Mouse (Mus musculus) intestine, postnatal 0 days (tissue): ENCODE measurements at regions not wholly inside any gene's neighbourhood (a gene's known extent, or its start where the extent isn't known, plus 50 kb on each side); places are given as distances from the start of the nearest gene placed in this dataset.

Source experiments
- ATAC-seq: fragments of 200-750 bp; cut with Nextera tagmentation; 2 replicates; pipeline ENCODE4 v1.8.0; 2017; ENCODE audit warnings: mild to moderate bottlenecking, moderate TSS enrichment, moderate library complexity
- H3K27ac ChIP-seq: fragments of 300-500 bp; sonication (generic); 2 replicates; pipeline ENCODE4 v1.5.1; 2014; ENCODE audit warnings: mild to moderate bottlenecking, low read depth, low read length, moderate library complexity
- H3K27me3 ChIP-seq: fragments of 300-500 bp; sonication (generic); replicated peaks from 2 replicates; pipeline ENCODE4 v1.6.1; 2014; ENCODE audit warnings: low read length, mixed read lengths; ENCODE audit not compliant: control insufficient read depth, insufficient read depth
- H3K36me3 ChIP-seq: fragments of 300-500 bp; sonication (generic); 2 replicates; pipeline ENCODE4 v1.6.1; 2014; ENCODE audit warnings: mild to moderate bottlenecking, moderate library complexity; ENCODE audit not compliant: control insufficient read depth, insufficient read depth
- H3K4me1 ChIP-seq: fragments of 300-500 bp; sonication (generic); replicated peaks from 2 replicates; pipeline ENCODE4 v1.6.1; 2014; ENCODE audit warnings: antibody characterized with exemption, low read length, mixed read lengths; ENCODE audit not compliant: control insufficient read depth, insufficient read depth
- H3K4me2 ChIP-seq: fragments of 300-500 bp; sonication (generic); replicated peaks from 2 replicates; pipeline ENCODE4 v1.6.1; 2014; ENCODE audit warnings: low read depth, mild to moderate bottlenecking, moderate library complexity
- H3K4me3 ChIP-seq: fragments of 300-500 bp; sonication (generic); 2 replicates; pipeline ENCODE4 v1.5.1; 2014; ENCODE audit warnings: low read depth, low read length
- H3K9ac ChIP-seq: fragments of 300-500 bp; sonication (generic); 2 replicates; pipeline ENCODE4 v1.6.1; 2014; ENCODE audit warnings: mild to moderate bottlenecking, low read depth, low read length
- H3K9me3 ChIP-seq: fragments of 300-500 bp; sonication (generic); 2 replicates; pipeline ENCODE4 v1.6.1; 2016; ENCODE audit warnings: mixed run types; ENCODE audit not compliant: control insufficient read depth
- CTCF ChIP-seq: sonication (generic); IDR thresholded peaks from 2 replicates; pipeline ENCODE4 v1.5.1; 2016; ENCODE audit warnings: low read depth, mild to moderate bottlenecking, control low read depth, antibody characterized with exemption, moderate library complexity
- WGBS: fragments of 180-500 bp; shearing (Covaris S2); extraction: QIAGEN DNeasy Blood & Tissue Kit; methylation state at CpG from one replicate; pipeline ENCODE4 v1.1.7; 2014; 5-methylcytosine and 5-hydroxymethylcytosine counted together

GRCm38 (mm10) chr11:22573166-22573565, 61.3 kb downstream of the Tmem17 start:
- WGBS = 60% methylated on average over 2 of the region's 2 CpGs
- H3K27ac ChIP-seq = no peak overlapping the region
- H3K36me3 ChIP-seq = no peaks in the 10 kb centered on the region
- H3K4me2 ChIP-seq = no peak overlapping the region
- no peaks in the 10 kb centered on the region for H3K27me3 ChIP-seq
- TF ChIP-seq CTCF = 0 out of 2 replicates have a peak, but pooled peaks have one; percentile 5
- H3K4me1 ChIP-seq = no peaks in the 10 kb centered on the region
- H3K9me3 ChIP-seq = no peaks in the 10 kb centered on the region
- H3K9ac ChIP-seq = no peak overlapping the region
- no peak for ATAC-seq
- no peak overlapping the region for H3K4me3 ChIP-seq

DNA sequence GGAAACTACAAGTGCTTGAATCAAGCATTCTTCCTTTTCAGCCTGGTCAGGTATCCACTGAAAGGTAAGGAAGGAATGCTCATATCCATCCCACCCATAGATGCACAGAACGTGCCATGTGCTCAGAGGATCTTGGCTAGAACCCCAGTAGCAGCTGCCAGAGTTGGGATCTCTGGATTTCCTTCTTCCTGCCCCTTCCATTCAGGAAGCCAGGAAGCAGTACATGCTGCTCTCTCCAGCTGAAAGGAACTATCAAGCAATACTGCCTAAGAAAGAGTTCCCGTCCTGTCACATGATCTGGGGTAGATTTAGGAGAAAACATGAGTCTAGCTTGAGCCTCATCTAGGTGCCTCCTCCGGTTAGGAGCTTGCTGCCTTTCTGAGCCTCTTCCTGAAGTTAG, 61.9 kb downstream of the Tmem17 start:
- Histone ChIP-seq H3K27me3 (no peaks in the 10 kb centered on the region), H3K36me3 (no peaks in the 10 kb centered on the region), H3K27ac (no peak overlapping the region), H3K9me3 (no peaks in the 10 kb centered on the region), H3K9ac (no peak overlapping the region), H3K4me3 (no peak overlapping the region), H3K4me2 (no peak overlapping the region), H3K4me1 (no peaks in the 10 kb centered on the region)
- no peak for TF ChIP-seq CTCF
- ATAC-seq = no peak
- 77% methylated on average over 3 of the region's 3 CpGs for WGBS

GRCm38 (mm10) chr11:22574506-22574905, 62.6 kb downstream of the Tmem17 start:
- Histone ChIP-seq H3K27me3 (no peaks in the 10 kb centered on the region), H3K4me3 (no peak overlapping the region), H3K9ac (no peak overlapping the region), H3K27ac (no peak overlapping the region), H3K36me3 (no peaks in the 10 kb centered on the region), H3K9me3 (no peaks in the 10 kb centered on the region), H3K4me2 (no peak overlapping the region), H3K4me1 (no peaks in the 10 kb centered on the region)
- no peak for TF ChIP-seq CTCF
- 87% methylated on average over 2 of the region's 2 CpGs for WGBS
- ATAC-seq = no peak

DNA sequence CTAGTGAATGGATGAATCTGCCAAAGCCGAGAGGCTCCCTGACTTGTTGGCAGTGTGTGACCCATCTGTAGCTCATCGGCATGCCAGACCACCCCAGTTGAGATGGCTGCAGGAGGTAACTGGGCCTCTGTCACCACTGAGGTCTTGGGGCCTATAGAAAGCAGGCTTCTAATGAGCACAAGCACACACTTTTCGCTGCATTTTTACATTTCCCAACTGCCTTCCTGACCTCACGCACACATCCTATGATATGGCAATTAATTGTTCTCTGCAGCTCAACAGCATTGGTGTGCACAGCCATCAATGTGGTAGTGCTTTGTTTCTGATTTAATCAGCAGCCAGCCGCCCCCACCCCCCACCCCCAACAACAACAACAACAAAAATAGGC, 72.2 kb downstream of the Tmem17 start:
- peak overlapping the region; percentile 32; the same call in 1 of the 2 replicates for H3K4me2 ChIP-seq
- no peak for ATAC-seq
- WGBS = 38% methylated on average over 5 of the region's 5 CpGs
- H3K36me3 ChIP-seq = no peaks in the 10 kb centered on the region
- no peak overlapping the region for H3K27ac ChIP-seq
- H3K4me3 ChIP-seq = no peak overlapping the region
- no peaks in the 10 kb centered on the region for H3K27me3 ChIP-seq
- TF ChIP-seq CTCF = no peak
- H3K9ac ChIP-seq = no peak overlapping the region
- no peaks in the 10 kb centered on the region for H3K4me1 ChIP-seq
- no peaks in the 10 kb centered on the region for H3K9me3 ChIP-seq

DNA sequence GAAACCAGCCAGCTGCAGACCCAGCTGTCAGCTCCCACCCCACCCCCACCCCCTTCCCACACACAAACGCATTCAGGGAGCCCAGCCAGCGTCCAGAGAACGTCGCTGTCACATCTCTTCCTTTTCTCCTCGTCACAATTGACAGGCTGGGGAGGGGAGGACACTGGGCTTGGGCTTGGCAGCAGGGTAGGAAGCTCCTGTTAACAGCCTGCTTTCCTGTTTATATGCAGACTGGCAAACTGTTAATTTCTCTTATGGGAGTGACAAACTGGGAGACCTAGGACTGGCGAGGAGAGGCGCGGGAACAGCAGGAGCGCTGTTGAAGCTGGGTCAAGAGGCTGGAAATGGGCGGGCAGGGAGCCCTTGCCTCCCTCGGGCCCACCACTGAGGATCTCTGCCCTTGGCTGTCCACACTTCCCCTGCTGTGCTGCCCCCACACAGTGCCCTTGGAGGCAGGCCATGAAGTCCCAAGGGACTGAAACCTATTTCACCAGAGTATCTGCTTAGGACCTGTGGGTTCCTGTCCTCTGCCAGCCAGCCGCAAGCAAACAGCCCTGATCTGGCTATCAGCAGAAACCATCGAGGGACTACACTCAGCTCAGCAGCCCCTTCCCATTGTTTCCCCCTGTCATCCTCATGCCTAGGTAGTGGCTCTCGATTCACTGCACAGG, 72.7 kb downstream of the Tmem17 start:
- H3K4me2 ChIP-seq = peak overlapping the region; percentile 32
- no peak for ATAC-seq
- WGBS = 20% methylated on average over 13 of the region's 14 CpGs
- no peaks in the 10 kb centered on the region for H3K9me3 ChIP-seq
- no peak overlapping the region for H3K4me3 ChIP-seq
- H3K9ac ChIP-seq = no peak overlapping the region
- no peaks in the 10 kb centered on the region for H3K4me1 ChIP-seq
- no peaks in the 10 kb centered on the region for H3K36me3 ChIP-seq
- no peak for TF ChIP-seq CTCF
- no peaks in the 10 kb centered on the region for H3K27me3 ChIP-seq
- H3K27ac ChIP-seq = peak overlapping the region; percentile 28; the same call in 1 of the 2 replicates

DNA sequence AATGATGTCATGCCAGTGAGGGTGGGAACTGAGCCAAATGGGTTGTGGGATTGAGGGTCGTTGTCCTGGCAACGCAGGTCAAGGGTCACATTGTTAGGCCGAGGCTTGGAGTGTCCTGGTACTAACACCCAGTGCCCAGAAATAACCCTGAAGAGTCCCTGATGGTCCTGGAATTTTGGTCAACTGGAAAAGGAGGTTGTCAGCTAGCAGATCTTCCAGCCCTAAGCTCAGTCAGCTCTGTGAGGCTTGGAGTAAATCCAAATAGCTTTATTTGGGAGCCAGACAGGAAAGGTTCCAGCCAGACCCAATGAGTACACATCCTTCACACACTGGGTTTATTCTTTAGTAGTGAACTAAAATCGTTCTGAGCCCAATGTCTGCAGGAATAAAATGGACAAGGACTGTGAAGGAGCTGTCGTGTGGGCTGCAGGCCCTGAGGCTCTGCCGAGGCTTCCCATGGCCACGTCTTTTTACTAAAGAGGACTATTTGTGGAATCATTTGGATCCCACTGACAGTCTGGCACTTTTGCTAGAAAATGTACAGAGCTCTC, 75.9 kb downstream of the Tmem17 start:
- WGBS = 44% methylated on average over 7 of the region's 7 CpGs
- H3K4me2 ChIP-seq = no peak overlapping the region
- no peaks in the 10 kb centered on the region for H3K27me3 ChIP-seq
- no peak for TF ChIP-seq CTCF
- H3K27ac ChIP-seq = peak overlapping the region; percentile 35; the same call in 1 of the 2 replicates
- H3K9ac ChIP-seq = no peak overlapping the region
- ATAC-seq = no peak
- H3K4me1 ChIP-seq = no peaks in the 10 kb centered on the region
- no peaks in the 10 kb centered on the region for H3K9me3 ChIP-seq
- no peaks in the 10 kb centered on the region for H3K36me3 ChIP-seq
- no peak overlapping the region for H3K4me3 ChIP-seq
